Mouse (Mus musculus): ENCODE results near the gene Pdzrn3. TPM values are rescaled to one million over a fixed set of nuclear protein-coding genes. Genes with fewer than 3 reads are reported as not detected.

Gene Pdzrn3
- total RNA-seq, 2 experiments from 2014 or later = 28.7 to 33.5 TPM

- DNase-seq = no peak
These were observed 123.0 kb downstream of the Pdzrn3 start for GRCm38 (mm10) chr6:101254652-101255051.

GRCm38 (mm10) chr6:101251916-101252603 is 125.6 kb downstream of the Pdzrn3 start:
- DNase-seq = no peak

- DNase-seq = no peak
These were observed 126.5 kb downstream of the Pdzrn3 start for GRCm38 (mm10) chr6:101251160-101251559.

- DNase-seq = no peak
These were observed 131.6 kb downstream of the Pdzrn3 start for GRCm38 (mm10) chr6:101246137-101246536.

- DNase-seq = no peak
These were observed 133.3 kb downstream of the Pdzrn3 start for GRCm38 (mm10) chr6:101244355-101244754.

- DNase-seq = no peak
These were observed 134.4 kb downstream of the Pdzrn3 start for GRCm38 (mm10) chr6:101243189-101243815.

GRCm38 (mm10) chr6:101236641-101237246 is 141.0 kb downstream of the Pdzrn3 start:
- DNase-seq = no peak

- no peak for DNase-seq
These were observed 141.5 kb downstream of the Pdzrn3 start for GRCm38 (mm10) chr6:101236230-101236629.

GRCm38 (mm10) chr6:101234349-101234748 is 143.3 kb downstream of the Pdzrn3 start:
- no peak for DNase-seq

GRCm38 (mm10) chr6:101233680-101234079 is 144.0 kb downstream of the Pdzrn3 start:
- no peak for DNase-seq

GRCm38 (mm10) chr6:101227294-101227855 is 150.3 kb downstream of the Pdzrn3 start:
- DNase-seq = no peak

GRCm38 (mm10) chr6:101220307-101220706 is 157.4 kb downstream of the Pdzrn3 start:
- no peak for DNase-seq

- no peak for DNase-seq
These were observed 158.7 kb downstream of the Pdzrn3 start for GRCm38 (mm10) chr6:101219004-101219403.

GRCm38 (mm10) chr6:101218197-101218596 is 159.5 kb downstream of the Pdzrn3 start:
- no peak for DNase-seq

- DNase-seq = no peak
These were observed 159.9 kb downstream of the Pdzrn3 start for GRCm38 (mm10) chr6:101217756-101218155.

GRCm38 (mm10) chr6:101215436-101215791 is 162.3 kb downstream of the Pdzrn3 start:
- DNase-seq = peak; percentile 14 to 19

- DNase-seq = no peak
These were observed 162.8 kb downstream of the Pdzrn3 start for GRCm38 (mm10) chr6:101214734-101215435.

GRCm38 (mm10) chr6:101213066-101213465 is 164.6 kb downstream of the Pdzrn3 start:
- DNase-seq = no peak

GRCm38 (mm10) chr6:101212086-101212485 is 165.6 kb downstream of the Pdzrn3 start:
- DNase-seq = no peak

GRCm38 (mm10) chr6:101211361-101211841 is 166.3 kb downstream of the Pdzrn3 start:
- no peak for DNase-seq

- DNase-seq = no peak
These were observed 178.8 kb downstream of the Pdzrn3 start for GRCm38 (mm10) chr6:101198943-101199298.

- DNase-seq = no peak
These were observed 179.3 kb downstream of the Pdzrn3 start for GRCm38 (mm10) chr6:101198284-101198942.
